Mouse (Mus musculus): Measurements from ENCODE around the gene Midn.

Midn gene

GRCm38 (mm10) chr10:80144159-80144558 is 3.9 kb upstream of the Midn start:
- in situ Hi-C loops (cut with MboI) = no loop called here

GRCm38 (mm10) chr10:80144864-80145838 is 2.9 kb upstream of the Midn start:
- in situ Hi-C loops (cut with MboI) = no loop called here

GRCm38 (mm10) chr10:80145896-80146295 is 2.2 kb upstream of the Midn start:
- in situ Hi-C loops (cut with MboI) = no loop called here

- in situ Hi-C loops (cut with MboI) = no loop called here
Measured at GRCm38 (mm10) chr10:80146568-80147011, 1.5 kb upstream of the Midn start.

- in situ Hi-C loops (cut with MboI) = no loop called here
Measured at GRCm38 (mm10) chr10:80147146-80147718, 840 bp upstream of the Midn start.

GRCm38 (mm10) chr10:80148610-80149290 is 678 bp downstream of the Midn start:
- in situ Hi-C loops (cut with MboI) = no loop called here

GRCm38 (mm10) chr10:80149291-80150225 is 1.5 kb downstream of the Midn start:
- in situ Hi-C loops (cut with MboI) = no loop called here

- in situ Hi-C loops (cut with MboI) = no loop called here
Measured at GRCm38 (mm10) chr10:80150226-80151210, 2.4 kb downstream of the Midn start.

- in situ Hi-C loops (cut with MboI) = no loop called here
Measured at GRCm38 (mm10) chr10:80151211-80152034, 3.4 kb downstream of the Midn start.

GRCm38 (mm10) chr10:80152071-80152872 is 4.2 kb downstream of the Midn start:
- in situ Hi-C loops (cut with MboI) = no loop called here

GRCm38 (mm10) chr10:80152873-80153260 is 4.8 kb downstream of the Midn start:
- in situ Hi-C loops (cut with MboI) = no loop called here

- in situ Hi-C loops (cut with MboI) = no loop called here
Measured at GRCm38 (mm10) chr10:80153713-80154112, 5.6 kb downstream of the Midn start.

- in situ Hi-C loops (cut with MboI) = no loop called here
Measured at GRCm38 (mm10) chr10:80154384-80154783, 6.3 kb downstream of the Midn start.

- in situ Hi-C loops (cut with MboI) = no loop called here
Measured at GRCm38 (mm10) chr10:80155277-80155676, 7.2 kb downstream of the Midn start.

- in situ Hi-C loops (cut with MboI) = no loop called here
Measured at GRCm38 (mm10) chr10:80156002-80156751, 8.1 kb downstream of the Midn start.

GRCm38 (mm10) chr10:80156752-80157053 is 8.6 kb downstream of the Midn start:
- in situ Hi-C loops (cut with MboI) = no loop called here

- in situ Hi-C loops (cut with MboI) = no loop called here
Measured at GRCm38 (mm10) chr10:80157141-80157929, 9.3 kb downstream of the Midn start.

All from mature B cell (primary cell).